Mouse (Mus musculus) heart, postnatal 14 days (tissue): ENCODE measurements around the gene Mfsd5. TPM values are rescaled to one million over a fixed set of nuclear protein-coding genes. Genes with fewer than 3 reads are reported as not detected.

Experiments
- total RNA-seq, 2 experiments: library from RNA; stranded (reverse); gene quantifications; 2 replicates each; pipeline ENCODE4 v1.2.3; 2021

Gene Mfsd5
- total RNA-seq, 2 experiments from 2014 or later = 16.7 to 19.0 TPM

Other genes with a start within 250 kb of the Mfsd5 start
- 100 to 1,000 TPM; 130 to 147 TPM for gene Eif4b, start 205.7 kb upstream of the Mfsd5 start, total RNA-seq
- 100 to 1,000 TPM; 119 to 121 TPM for gene Tns2, start 179.0 kb upstream of the Mfsd5 start, total RNA-seq
- 10 to 100 TPM; 14.0 to 17.5 TPM for gene Spryd3, start 143.2 kb upstream of the Mfsd5 start, total RNA-seq
- 10 to 100 TPM; 42.0 to 51.8 TPM for gene Igfbp6, start 135.1 kb upstream of the Mfsd5 start, total RNA-seq
- gene Soat2, start 128.9 kb upstream of the Mfsd5 start, total RNA-seq = under 1 TPM in 1 of 2 experiments, not detected in 1; 0.17 TPM
- 10 to 100 TPM; 41.8 to 47.1 TPM for gene Zfp740, start 76.2 kb upstream of the Mfsd5 start, total RNA-seq
- gene Csad, start 74.7 kb upstream of the Mfsd5 start, total RNA-seq = 10 to 100 TPM; 21.3 to 23.7 TPM
- gene Itgb7, start 47.5 kb upstream of the Mfsd5 start, total RNA-seq = 1 to 10 TPM; 1.5 to 1.8 TPM
- gene Rarg, start 21.9 kb upstream of the Mfsd5 start, total RNA-seq = 10 to 100 TPM; 18.9 to 21.1 TPM
- not detected for gene Gm9918, start 8.9 kb upstream of the Mfsd5 start, total RNA-seq
- 1 to 10 TPM; 3.2 to 4.3 TPM for gene Espl1, start 16.8 kb downstream of the Mfsd5 start, total RNA-seq
- 100 to 1,000 TPM; 262 to 287 TPM for gene Pfdn5, start 46.7 kb downstream of the Mfsd5 start, total RNA-seq
- 10 to 100 TPM; 21.0 to 24.3 TPM for gene Myg1, start 52.3 kb downstream of the Mfsd5 start, total RNA-seq
- 10 to 100 TPM in 1 of 2 experiments, 1 to 10 TPM in 1; 9.5 to 15.2 TPM for gene Aaas, start 71.3 kb downstream of the Mfsd5 start, total RNA-seq
- gene Sp7, start 87.7 kb downstream of the Mfsd5 start, total RNA-seq = not detected
- gene Sp1, start 126.7 kb downstream of the Mfsd5 start, total RNA-seq = 10 to 100 TPM; 47.5 to 52.3 TPM
- gene Amhr2, start 165.9 kb downstream of the Mfsd5 start, total RNA-seq = 1 to 10 TPM in 1 of 2 experiments, under 1 TPM in 1; 0.66 to 1.0 TPM
- gene Prr13, start 179.6 kb downstream of the Mfsd5 start, total RNA-seq = 10 to 100 TPM; 21.1 to 21.7 TPM
- gene Pcbp2, start 191.1 kb downstream of the Mfsd5 start, total RNA-seq = 100 to 1,000 TPM; 479 to 482 TPM
- not detected for gene Gm10337, start 224.3 kb downstream of the Mfsd5 start, total RNA-seq
- gene Map3k12, start 237.6 kb downstream of the Mfsd5 start, total RNA-seq = 1 to 10 TPM; 4.7 to 4.8 TPM
- gene Tarbp2, start 238.7 kb downstream of the Mfsd5 start, total RNA-seq = 10 to 100 TPM; 38.4 to 46.8 TPM
- gene Npff, start 245.5 kb downstream of the Mfsd5 start, total RNA-seq = 1 to 10 TPM; 2.7 to 3.5 TPM